Mouse (Mus musculus) naive thymus-derived CD4-positive, alpha-beta T cell, adult 5 months (primary cell): ENCODE measurements around the gene Slc7a8. TPM values are rescaled to one million over a fixed set of nuclear protein-coding genes. Genes with fewer than 3 reads are reported as not detected.

Source experiments
- polyA plus RNA-seq: library from polyadenylated mRNA; unstranded; fragments of 100-300 nt; shearing (Covaris generic); gene quantifications from one replicate; pipeline ENCODE4 v1.2.1, GENCODE M21; 2017

Gene Slc7a8
- polyA plus RNA-seq, result not detected

DNA sequence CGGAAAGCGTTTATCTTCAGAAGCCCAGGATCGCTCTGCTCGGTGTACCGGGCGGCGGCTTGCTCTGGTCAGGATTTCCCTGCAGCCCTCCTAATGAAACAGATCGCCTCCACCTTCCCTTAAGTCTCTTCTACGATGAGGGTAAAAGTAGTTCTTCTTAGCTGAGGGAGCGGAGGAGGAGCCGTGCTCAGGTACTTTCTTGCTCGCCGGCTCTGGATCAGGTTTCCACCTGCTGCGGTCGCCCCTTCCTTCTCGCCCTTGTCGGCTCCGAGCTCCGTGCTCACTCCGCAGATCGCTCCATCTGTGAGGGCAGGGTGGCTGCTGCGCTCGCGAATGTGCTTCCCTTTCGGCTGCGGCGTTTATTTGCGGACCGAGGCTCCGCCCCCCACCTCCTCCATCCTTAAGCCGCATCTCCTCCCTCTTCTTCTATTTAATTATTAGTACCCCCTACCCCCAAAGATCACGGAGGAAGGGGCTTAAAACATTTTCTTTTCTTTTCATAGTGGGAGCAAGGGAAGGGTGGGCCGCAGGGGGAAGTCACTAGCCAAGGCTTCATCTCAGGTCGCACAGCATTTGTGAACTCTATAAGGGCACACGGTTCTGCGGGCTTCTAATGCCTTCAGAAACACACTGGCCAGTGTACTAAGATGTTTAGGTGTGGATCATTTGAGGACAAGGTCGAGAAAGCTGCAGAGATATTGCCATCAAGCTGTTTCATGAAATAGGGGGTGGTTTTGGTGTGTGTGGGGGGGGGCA is at the start of gene Slc7a8:
Slc7a8 (minus strand) TSS at position 337 of the 756 bp plus-strand sequence.

DNA sequence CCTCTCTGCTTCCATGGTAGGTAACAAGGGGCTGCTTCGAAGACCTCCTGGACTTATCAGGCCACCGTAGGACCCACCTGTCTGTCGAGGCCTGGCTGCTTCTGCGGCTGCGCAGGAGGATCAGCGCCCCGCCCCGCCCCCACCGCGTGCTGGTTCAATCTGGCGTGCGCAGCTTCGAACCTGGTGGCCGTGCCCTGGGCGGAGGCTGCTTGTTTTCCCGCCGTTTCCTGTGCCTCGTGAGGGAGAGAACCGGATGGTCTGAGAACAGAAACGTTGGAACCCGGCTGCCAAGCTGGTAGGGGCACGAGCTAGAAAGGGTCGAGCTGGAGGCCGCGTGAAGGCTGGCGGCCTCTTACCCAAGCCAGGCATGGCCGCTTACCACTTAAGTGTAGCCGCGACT is 32.2 kb upstream of the Slc7a8 start, which contains the start of gene Rnf212b:
Rnf212b (plus strand) TSS at position 151 of the 400 bp plus-strand sequence.

DNA sequence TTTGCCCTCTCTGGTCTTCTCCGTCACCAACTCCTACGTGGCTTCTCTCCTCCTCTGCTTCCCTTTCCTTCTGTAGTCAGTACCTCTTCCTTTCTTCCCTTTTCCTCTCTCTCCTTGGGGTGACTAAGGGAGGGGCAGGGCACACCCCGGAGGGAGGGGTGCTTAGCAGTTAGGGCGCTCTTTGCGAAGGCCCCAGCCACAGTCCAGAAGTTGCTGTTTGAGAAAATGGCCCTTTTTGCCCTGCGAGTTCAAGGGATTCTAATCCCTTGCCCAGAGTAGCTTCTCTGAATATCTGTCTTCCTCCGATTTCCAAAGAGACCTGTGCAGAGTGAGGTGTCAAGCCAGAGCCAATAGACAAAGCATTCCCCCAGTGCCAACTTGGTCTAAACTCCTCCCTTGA is 69.7 kb downstream of the Slc7a8 start, which contains the start of gene Cebpe:
Cebpe (minus strand) TSS at position 101 of the 400 bp plus-strand sequence.

DNA sequence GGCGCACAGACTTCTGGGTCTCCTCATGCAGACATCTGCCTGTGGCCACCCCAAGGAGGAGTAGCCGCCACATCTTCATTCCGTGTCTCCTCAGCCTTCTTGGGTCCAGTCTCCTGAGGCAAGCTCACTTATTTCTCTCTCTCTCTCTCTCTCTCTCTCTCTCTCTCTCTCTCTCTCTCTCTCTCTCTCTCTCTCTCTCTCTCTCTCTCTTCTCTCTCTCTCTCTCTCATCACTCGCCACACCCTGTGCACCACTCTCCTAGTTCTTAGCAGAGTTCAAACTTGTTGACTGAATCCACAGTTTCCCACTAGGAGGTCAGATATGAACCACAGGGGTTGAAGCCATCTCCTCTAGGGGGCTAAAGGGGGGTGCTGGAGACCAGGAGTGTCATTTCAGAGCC is 83.0 kb downstream of the Slc7a8 start, which contains the start of gene Gm29776:
Gm29776 (minus strand) TSS at position 101 of the 400 bp plus-strand sequence.

DNA sequence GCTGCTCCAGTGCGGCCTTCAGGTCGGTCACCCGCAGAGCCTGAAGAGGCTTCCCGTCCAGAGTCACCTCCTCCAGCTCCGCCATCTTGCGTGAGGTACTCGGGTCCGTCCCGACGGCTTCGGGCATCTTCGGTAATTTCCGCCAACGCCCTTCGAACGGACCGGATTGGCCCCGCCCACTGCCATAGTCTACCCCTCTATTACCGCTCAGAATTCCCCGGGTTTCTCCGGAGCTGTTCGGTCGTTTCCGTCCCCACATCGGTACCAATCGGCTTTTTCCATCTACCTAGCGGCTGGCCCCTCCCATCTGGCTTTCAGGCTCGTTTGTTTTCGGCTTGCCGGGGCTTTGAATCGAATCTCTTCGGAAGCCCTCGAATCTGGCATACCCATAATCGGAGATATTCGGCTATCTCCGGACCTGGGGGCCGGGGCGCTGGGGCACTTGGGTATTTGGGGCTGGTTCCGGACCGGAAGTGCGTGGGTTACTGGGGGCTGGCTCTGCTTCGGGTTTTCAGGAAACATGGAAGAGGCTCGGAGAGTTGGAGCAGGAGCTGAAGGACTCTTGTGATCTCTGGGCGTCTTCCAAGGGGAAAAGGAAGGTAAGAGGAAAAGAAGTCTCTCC is 95.1 kb downstream of the Slc7a8 start, which contains the start of gene Acin1:
Acin1 (minus strand) TSS at position 410 of the 622 bp plus-strand sequence.

DNA sequence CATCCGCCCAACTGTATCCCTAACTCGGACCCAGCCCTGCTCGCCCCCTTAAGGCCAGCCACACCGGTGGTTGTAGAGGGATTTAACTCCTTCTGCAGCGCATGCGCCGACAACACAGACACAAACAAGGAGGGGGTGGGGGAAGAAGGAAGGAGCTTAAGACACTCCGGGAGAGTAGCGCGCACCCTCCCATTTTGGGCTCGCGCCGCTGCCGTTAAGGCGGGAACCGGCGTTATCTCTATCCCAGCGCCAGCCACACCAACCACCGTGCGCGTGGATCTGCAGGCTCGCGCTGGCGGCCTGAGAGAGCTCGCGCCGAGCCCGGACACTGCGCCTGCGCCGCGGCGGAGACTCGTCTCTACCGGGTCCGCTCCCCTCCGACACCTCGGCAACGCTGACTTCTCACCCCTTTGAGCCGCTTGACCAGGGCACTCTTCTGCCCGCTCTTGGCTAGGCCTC is 95.7 kb downstream of the Slc7a8 start, which contains the start of gene 1700123O20Rik:
1700123O20Rik (plus strand) TSS at position 154 of the 459 bp plus-strand sequence.

Other genes with a start within 250 kb of the Slc7a8 start
- gene Haus4, start 227.3 kb downstream of the Slc7a8 start, polyA plus RNA-seq, result 23.9 TPM
- gene Ajuba, start 204.4 kb downstream of the Slc7a8 start, polyA plus RNA-seq, result not detected
- gene 4931414P19Rik, start 176.0 kb downstream of the Slc7a8 start, polyA plus RNA-seq, result 0.90 TPM
- gene Psmb5, start 163.9 kb downstream of the Slc7a8 start, polyA plus RNA-seq, result 122 TPM
- gene Psmb11, start 160.5 kb downstream of the Slc7a8 start, polyA plus RNA-seq, result 0.07 TPM
- not detected for gene Gm17606, start 141.0 kb downstream of the Slc7a8 start, polyA plus RNA-seq
- 3.2 TPM for gene Cdh24, start 140.6 kb downstream of the Slc7a8 start, polyA plus RNA-seq
- 72.4 TPM for gene 1700123O20Rik, start 95.7 kb downstream of the Slc7a8 start, polyA plus RNA-seq
- 153 TPM for gene Acin1, start 95.0 kb downstream of the Slc7a8 start, polyA plus RNA-seq
- not detected for gene Gm29776, start 83.1 kb downstream of the Slc7a8 start, polyA plus RNA-seq
- not detected for gene Cebpe, start 69.8 kb downstream of the Slc7a8 start, polyA plus RNA-seq
- gene Rnf212b, start 32.2 kb upstream of the Slc7a8 start, polyA plus RNA-seq, result not detected
- gene Homez, start 89.0 kb upstream of the Slc7a8 start, polyA plus RNA-seq, result 3.7 TPM
- 2.7 TPM for gene Ppp1r3e, start 95.6 kb upstream of the Slc7a8 start, polyA plus RNA-seq
- 0.25 TPM for gene Bcl2l2, start 101.4 kb upstream of the Slc7a8 start, polyA plus RNA-seq
- gene Gm20521, start 101.5 kb upstream of the Slc7a8 start, polyA plus RNA-seq, result not detected
- 229 TPM for gene Pabpn1, start 110.6 kb upstream of the Slc7a8 start, polyA plus RNA-seq
- 2.7 TPM for gene Slc22a17, start 131.2 kb upstream of the Slc7a8 start, polyA plus RNA-seq
- gene Efs, start 144.2 kb upstream of the Slc7a8 start, polyA plus RNA-seq, result not detected
- not detected for gene Il25, start 150.7 kb upstream of the Slc7a8 start, polyA plus RNA-seq
- gene Cmtm5, start 154.3 kb upstream of the Slc7a8 start, polyA plus RNA-seq, result not detected
- gene Myh6, start 185.0 kb upstream of the Slc7a8 start, polyA plus RNA-seq, result not detected
- not detected for gene Gm17428, start 195.0 kb upstream of the Slc7a8 start, polyA plus RNA-seq
- gene Myh7, start 212.7 kb upstream of the Slc7a8 start, polyA plus RNA-seq, result not detected
- 144 TPM for gene Ngdn, start 233.5 kb upstream of the Slc7a8 start, polyA plus RNA-seq